Mouse (Mus musculus) brain, embryonic 14.5 days (tissue): Measurements from ENCODE around the gene Abcc2.

Experiments
- CTCF ChIP-seq: fragments of 200-500 bp; IDR thresholded peaks from 2 replicates; pipeline ENCODE4 v1.5.1; 2012; ENCODE audit warnings: inconsistent platforms, mild to moderate bottlenecking, moderate library complexity, borderline replicate concordance; ENCODE audit not compliant: insufficient read depth, insufficient read length; ENCODE audit errors: extremely low read depth
- POLR2A ChIP-seq: fragments of 200-500 bp; IDR thresholded peaks from 2 replicates; pipeline ENCODE4 v1.6.1; 2012; ENCODE audit warnings: mild to moderate bottlenecking, inconsistent platforms, borderline replicate concordance; ENCODE audit not compliant: poor library complexity, insufficient read depth, insufficient read length, severe bottlenecking; ENCODE audit errors: extremely low read depth

- no peak for TF ChIP-seq CTCF
- no peak for TF ChIP-seq POLR2A
Observed at GRCm38 (mm10) chr19:43793951-43794350, 12.0 kb downstream of the Abcc2 start.
